Mouse (Mus musculus) limb, embryonic 12.5 days (tissue): Measurements from ENCODE around the gene Gm49394. TPM values are rescaled to one million over a fixed set of nuclear protein-coding genes. Genes with fewer than 3 reads are reported as not detected.

ENCODE experiments used
- ATAC-seq: fragments of 200-750 bp; cut with Nextera tagmentation; 2 replicates; pipeline ENCODE4 v1.8.0; 2017; ENCODE audit warnings: low read depth, moderate TSS enrichment; ENCODE audit not compliant: insufficient number of reproducible peaks, insufficient read depth, low FRiP score, low TSS enrichment
- H3K27ac ChIP-seq: fragments of 300-500 bp; sonication (generic); 2 replicates; pipeline ENCODE4 v1.5.1; 2016; ENCODE audit warnings: mild to moderate bottlenecking, moderate library complexity
- H3K27me3 ChIP-seq: fragments of 300-500 bp; sonication (generic); 2 replicates; pipeline ENCODE4 v1.6.1; 2016; ENCODE audit warnings: mild to moderate bottlenecking, moderate library complexity
- H3K36me3 ChIP-seq: fragments of 300-500 bp; sonication (generic); 2 replicates; pipeline ENCODE4 v1.6.1; 2016; ENCODE audit warnings: mild to moderate bottlenecking, moderate library complexity
- H3K4me1 ChIP-seq: fragments of 300-500 bp; sonication (generic); replicated peaks from 2 replicates; pipeline ENCODE4 v1.6.1; 2016
- H3K4me2 ChIP-seq: fragments of 300-500 bp; sonication (generic); 2 replicates; pipeline ENCODE4 v1.6.1; 2016; ENCODE audit warnings: mild to moderate bottlenecking, moderate library complexity
- H3K4me3 ChIP-seq: fragments of 300-500 bp; sonication (generic); replicated peaks from 2 replicates; pipeline ENCODE4 v1.5.1; 2016; ENCODE audit warnings: mild to moderate bottlenecking
- H3K9ac ChIP-seq: fragments of 300-500 bp; sonication (generic); replicated peaks from 2 replicates; pipeline ENCODE4 v1.6.1; 2016; ENCODE audit warnings: mild to moderate bottlenecking, moderate library complexity
- H3K9me3 ChIP-seq: fragments of 300-500 bp; sonication (generic); 2 replicates; pipeline ENCODE4 v1.6.1; 2016; ENCODE audit warnings: mild to moderate bottlenecking, moderate library complexity
- WGBS: fragments of 180-500 bp; shearing (Covaris S2); methylation state at CpG from one replicate; pipeline ENCODE4 v1.1.7; 2016; 5-methylcytosine and 5-hydroxymethylcytosine counted together
- polyA plus RNA-seq: library from polyadenylated mRNA; unstranded; fragments of >200 nt; fragmentation: Nextera tagmentation; extraction: Ambion mirVana; gene quantifications from 2 replicates; pipeline ENCODE4 v1.2.1, GENCODE M21; 2016

Gm49394 gene
- polyA plus RNA-seq, 1 experiment from 2014 or later, result not detected

DNA sequence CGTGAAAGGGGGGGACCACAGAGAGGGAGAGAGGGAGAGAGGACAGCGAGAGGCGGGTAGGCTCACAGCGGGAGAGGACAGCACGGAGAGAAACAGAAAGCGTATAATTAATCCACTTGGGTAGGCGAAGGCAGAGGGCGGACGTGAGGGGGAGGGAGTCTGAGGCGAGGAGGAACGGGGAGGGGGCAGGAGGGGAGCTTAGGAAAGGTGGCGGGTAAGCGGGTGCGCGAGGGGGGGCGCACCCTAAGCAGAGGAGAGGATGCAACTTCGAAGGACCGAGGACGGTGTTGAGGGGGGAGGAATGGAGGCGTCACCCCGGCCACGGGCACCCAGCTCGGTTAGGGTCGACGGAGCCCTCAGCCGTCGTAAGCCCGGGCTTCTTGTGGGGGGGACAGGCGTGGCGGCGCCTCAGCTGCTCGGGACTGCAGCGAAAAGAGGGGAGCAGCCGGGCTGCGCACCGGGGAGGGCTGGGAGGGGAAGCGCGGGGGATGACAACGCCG is 11.0 kb downstream of the Gm49394 start:
- WGBS, result 1% methylated on average over 38 of the region's 40 CpGs
- peaks cover 90% of the 10 kb centered on the region for H3K27me3 ChIP-seq
- H3K27ac ChIP-seq, result peak overlapping the region; percentile 98
- peak overlapping the region; percentile 66 for H3K4me3 ChIP-seq
- H3K9me3 ChIP-seq, result no peaks in the 10 kb centered on the region
- H3K36me3 ChIP-seq, result peaks cover 33% of the 10 kb centered on the region
- H3K4me1 ChIP-seq, result peaks cover 32% of the 10 kb centered on the region
- peak overlapping the region; percentile 96 for H3K9ac ChIP-seq
- peak overlapping the region; percentile 66 for H3K4me2 ChIP-seq
- ATAC-seq, result peak; percentile 4; the same call in 1 of the 2 replicates

DNA sequence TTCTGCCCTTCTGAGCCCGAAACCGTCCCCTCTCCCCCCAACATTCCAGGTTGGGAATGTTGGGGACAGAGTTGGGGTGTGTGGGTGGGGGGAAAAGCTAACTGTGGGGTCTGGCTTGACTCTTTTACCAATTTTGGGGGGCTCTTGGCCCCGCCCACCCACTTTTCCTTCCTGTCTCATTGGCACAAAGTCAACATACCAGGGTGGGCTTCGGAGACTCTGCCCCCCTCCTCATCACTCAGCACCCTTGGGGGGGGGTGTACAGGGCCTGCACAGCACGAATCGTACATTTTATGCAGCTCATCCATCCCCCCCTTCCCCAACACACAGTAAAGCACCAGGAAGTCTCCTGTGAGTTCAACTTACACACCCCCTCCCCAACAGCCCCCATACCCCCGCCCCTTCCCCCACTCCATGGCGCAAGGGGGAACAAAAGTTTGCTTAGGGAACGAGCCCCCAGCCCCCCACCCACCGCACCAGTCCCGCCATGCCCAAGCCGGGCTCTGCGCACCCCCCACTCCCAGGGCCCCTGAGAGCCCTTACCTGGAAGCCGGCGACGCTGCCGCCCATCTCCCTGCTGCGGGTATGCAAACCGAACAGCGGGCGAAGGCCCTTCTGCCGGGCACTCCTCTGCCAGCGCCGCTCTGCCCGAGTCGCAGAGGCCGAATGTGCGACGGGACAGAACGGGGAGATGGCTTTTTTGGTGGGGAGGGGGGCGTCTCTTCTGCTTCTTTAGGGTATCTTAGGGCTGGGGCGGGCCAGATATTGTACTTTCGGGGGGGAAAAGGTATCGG is 11.7 kb downstream of the Gm49394 start:
- H3K4me2 ChIP-seq, result peak overlapping the region; percentile 66
- WGBS, result under 1% methylated on average over 34 of the region's 34 CpGs
- H3K4me3 ChIP-seq, result peak overlapping the region; percentile 66
- H3K27me3 ChIP-seq, result peaks cover 88% of the 10 kb centered on the region
- peak overlapping the region; percentile 98 for H3K27ac ChIP-seq
- no peaks in the 10 kb centered on the region for H3K9me3 ChIP-seq
- peaks cover 33% of the 10 kb centered on the region for H3K4me1 ChIP-seq
- H3K9ac ChIP-seq, result peak overlapping the region; percentile 96
- H3K36me3 ChIP-seq, result peaks cover 38% of the 10 kb centered on the region
- no peak for ATAC-seq

DNA sequence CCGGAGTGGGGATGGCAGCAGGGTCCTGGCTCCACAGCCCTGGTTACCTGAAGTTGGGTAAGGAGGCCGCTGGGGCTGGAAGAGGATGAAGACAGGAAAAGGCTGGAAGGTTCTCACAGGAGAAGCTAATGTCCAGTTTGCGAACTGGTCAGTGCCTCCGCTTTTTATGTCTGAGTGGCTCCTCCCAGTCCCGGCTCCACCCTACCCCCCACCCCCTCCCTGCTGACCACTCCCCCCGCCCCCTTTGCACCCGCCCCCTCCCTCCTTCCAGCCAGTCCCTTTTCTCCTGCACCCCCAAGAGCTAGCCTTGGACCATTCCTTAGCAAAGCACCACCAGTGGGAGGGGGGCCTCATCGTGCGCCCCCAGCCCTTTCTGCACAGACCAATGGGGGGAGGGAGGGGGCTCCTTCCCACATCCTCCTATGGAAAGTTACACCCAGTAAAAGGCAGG is 12.4 kb downstream of the Gm49394 start:
- H3K27me3 ChIP-seq, result peaks cover 88% of the 10 kb centered on the region
- H3K9me3 ChIP-seq, result no peaks in the 10 kb centered on the region
- H3K4me3 ChIP-seq, result peak overlapping the region; percentile 66
- ATAC-seq, result peak; percentile 21; the same call in 1 of the 2 replicates
- 8% methylated on average over 7 of the region's 9 CpGs for WGBS
- H3K9ac ChIP-seq, result peak overlapping the region; percentile 96
- peak overlapping the region; percentile 98 for H3K27ac ChIP-seq
- H3K4me2 ChIP-seq, result peak overlapping the region; percentile 66
- peaks cover 33% of the 10 kb centered on the region for H3K4me1 ChIP-seq
- peaks cover 44% of the 10 kb centered on the region for H3K36me3 ChIP-seq

DNA sequence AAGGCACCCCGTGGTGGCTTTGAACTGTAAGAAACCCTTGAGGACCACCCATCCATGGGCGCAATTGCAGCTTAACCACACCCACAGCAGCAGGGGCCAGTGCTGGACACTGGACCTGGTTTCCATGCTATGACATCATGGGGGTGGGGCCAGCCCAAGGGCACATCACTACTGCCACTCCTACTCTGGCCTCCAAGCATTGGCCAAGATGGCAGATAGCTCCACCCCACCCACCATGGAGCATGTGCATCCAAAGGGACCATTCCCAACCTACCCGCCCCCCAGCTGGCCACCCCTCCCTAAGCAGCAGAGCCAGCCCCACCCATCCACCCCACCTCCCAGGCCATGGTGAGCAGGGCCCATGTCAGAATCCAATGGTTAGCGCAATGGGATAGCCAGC is 13.7 kb downstream of the Gm49394 start:
- no peak for ATAC-seq
- Histone ChIP-seq H3K36me3 (peaks cover 56% of the 10 kb centered on the region), H3K4me1 (peaks cover 33% of the 10 kb centered on the region), H3K9ac (peak overlapping the region; percentile 96), H3K4me2 (peak overlapping the region; percentile 66), H3K27ac (peak overlapping the region; percentile 98), H3K9me3 (no peaks in the 10 kb centered on the region), H3K4me3 (peak overlapping the region; percentile 66), H3K27me3 (peaks cover 92% of the 10 kb centered on the region)
- 19% methylated on average over 4 of the region's 4 CpGs for WGBS

DNA sequence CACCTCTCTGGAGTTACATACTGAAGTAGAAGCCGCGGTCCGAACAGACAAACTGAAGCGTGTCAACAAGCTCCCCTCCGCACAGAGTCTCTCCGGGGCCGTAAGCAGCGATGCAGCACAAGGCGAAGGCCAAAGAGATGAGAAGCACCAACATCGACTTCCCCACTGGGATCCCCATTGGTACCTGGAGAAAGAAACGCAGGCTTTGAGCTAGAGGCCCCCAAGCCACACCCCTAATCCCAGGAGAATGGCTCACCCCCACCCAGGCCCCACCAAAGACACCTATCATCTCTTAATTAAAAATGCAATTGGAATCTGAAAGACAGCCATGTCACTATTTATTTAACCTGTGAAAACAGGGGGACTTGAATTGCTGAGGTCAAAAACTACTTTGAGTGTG is 14.1 kb downstream of the Gm49394 start:
- peaks cover 88% of the 10 kb centered on the region for H3K27me3 ChIP-seq
- peak overlapping the region; percentile 96 for H3K9ac ChIP-seq
- H3K27ac ChIP-seq, result peak overlapping the region; percentile 66
- WGBS, result 8% methylated on average over 11 of the region's 11 CpGs
- peaks cover 31% of the 10 kb centered on the region for H3K4me1 ChIP-seq
- H3K36me3 ChIP-seq, result peaks cover 56% of the 10 kb centered on the region
- H3K9me3 ChIP-seq, result no peaks in the 10 kb centered on the region
- H3K4me3 ChIP-seq, result peak overlapping the region; percentile 66
- peak overlapping the region; percentile 66 for H3K4me2 ChIP-seq
- ATAC-seq, result no peak

DNA sequence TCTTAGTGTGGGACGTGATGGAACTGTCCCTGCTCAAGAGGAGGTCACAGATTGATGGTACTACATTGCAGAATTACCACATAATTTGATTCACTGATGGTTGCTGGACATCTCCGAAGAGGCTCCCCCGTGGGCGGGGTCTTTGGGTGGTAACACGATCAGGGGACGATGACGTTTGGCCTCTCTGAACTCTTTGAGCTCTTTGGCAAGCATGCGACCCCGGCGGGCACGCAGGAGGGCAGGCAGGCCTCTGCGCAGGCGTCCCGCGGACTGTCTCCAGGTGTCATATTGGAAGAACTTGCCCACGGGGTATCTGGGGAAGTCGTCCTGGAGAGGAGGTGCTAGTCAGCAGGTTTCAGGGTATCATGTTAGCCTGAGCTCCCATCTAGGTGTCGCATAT is 16.0 kb downstream of the Gm49394 start:
- Histone ChIP-seq H3K4me1 (peaks cover 22% of the 10 kb centered on the region), H3K27ac (peak overlapping the region; percentile 66), H3K9me3 (no peaks in the 10 kb centered on the region), H3K4me2 (peak overlapping the region; percentile 66), H3K27me3 (peaks cover 72% of the 10 kb centered on the region), H3K36me3 (peaks cover 56% of the 10 kb centered on the region), H3K9ac (peak overlapping the region; percentile 96), H3K4me3 (peak overlapping the region; percentile 66)
- ATAC-seq, result no peak
- WGBS, result 9% methylated on average over 18 of the region's 18 CpGs

DNA sequence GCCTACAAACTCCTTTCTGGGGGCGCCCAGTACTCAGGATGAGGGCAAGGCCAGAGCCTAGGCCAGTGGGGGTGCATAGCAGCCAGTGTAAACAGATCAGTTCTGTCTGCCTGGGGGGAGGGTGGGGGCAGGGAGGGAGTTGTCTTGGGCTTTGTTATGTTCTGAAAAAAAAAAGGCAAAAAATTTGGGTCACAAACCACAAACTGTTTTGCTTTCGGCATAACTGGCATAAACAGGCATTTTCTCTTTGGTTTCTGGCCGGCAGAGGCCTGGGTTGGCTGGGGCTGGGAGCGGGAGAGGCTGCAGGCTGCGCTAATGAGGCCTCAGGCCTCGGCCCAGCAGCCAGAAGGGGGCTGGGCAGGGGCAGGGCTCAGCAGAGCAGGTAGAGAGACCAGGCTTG is 23.1 kb downstream of the Gm49394 start:
- H3K9me3 ChIP-seq, result 0 out of 2 replicates have a peak, but pooled peaks cover 5% of the 10 kb centered on the region
- peaks cover 6% of the 10 kb centered on the region; the same call in 1 of the 2 replicates for H3K27me3 ChIP-seq
- no peak overlapping the region; the same call in 1 of the 2 replicates for H3K9ac ChIP-seq
- ATAC-seq, result no peak
- no peak overlapping the region for H3K4me3 ChIP-seq
- 27% methylated on average over 6 of the region's 6 CpGs for WGBS
- peak overlapping the region; percentile 73 for H3K27ac ChIP-seq
- peaks cover 5% of the 10 kb centered on the region; the same call in 1 of the 2 replicates for H3K36me3 ChIP-seq
- peaks cover 25% of the 10 kb centered on the region for H3K4me1 ChIP-seq
- no peak overlapping the region for H3K4me2 ChIP-seq

DNA sequence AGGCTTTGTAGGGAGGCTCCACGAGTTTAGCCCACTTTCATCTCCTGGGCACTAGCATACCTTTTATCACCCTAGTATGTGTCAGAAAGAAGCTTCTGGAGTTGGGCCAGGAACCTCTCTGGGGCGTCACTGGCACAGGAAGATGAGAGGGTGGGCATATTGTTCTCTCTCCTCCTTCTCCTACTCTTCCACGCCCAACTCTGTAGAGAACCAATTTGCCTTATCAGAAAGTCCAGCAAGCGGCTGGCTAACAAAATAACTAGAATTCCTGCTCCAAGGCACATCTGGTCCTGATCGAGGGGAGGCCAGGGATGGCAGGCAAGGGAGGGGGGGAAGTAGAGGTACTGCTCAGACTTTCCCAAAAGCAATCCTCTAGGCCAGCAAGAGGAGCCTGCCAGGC is 24.7 kb downstream of the Gm49394 start:
- H3K4me2 ChIP-seq, result no peak overlapping the region
- no peak overlapping the region for H3K4me3 ChIP-seq
- peak overlapping the region; percentile 74 for H3K27ac ChIP-seq
- H3K36me3 ChIP-seq, result no peaks in the 10 kb centered on the region
- ATAC-seq, result no peak
- no peak overlapping the region for H3K9ac ChIP-seq
- 13% methylated on average over 5 of the region's 5 CpGs for WGBS
- H3K9me3 ChIP-seq, result 0 out of 2 replicates have a peak, but pooled peaks cover 5% of the 10 kb centered on the region
- H3K27me3 ChIP-seq, result 0 out of 2 replicates have a peak, but pooled peaks cover 2% of the 10 kb centered on the region
- peaks cover 25% of the 10 kb centered on the region for H3K4me1 ChIP-seq

DNA sequence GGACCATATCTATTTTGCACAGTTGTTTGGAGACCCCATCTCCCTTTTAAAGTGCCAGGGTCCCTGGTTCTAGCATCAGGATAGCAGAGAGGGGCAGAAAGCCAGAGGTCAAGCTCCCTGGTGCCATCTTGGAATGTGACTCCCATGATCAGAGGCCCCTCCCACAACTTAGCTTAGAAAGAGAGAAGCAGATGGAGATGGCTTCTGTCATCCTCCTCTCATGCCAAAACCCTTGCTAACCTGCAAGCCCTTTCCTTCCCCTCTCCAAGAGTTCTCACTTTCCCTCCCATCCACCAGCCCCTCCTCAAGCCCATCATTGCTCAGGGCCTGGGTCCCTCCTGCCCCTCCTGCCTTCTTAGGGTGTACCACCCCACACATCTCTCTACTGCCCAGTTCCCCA is 33.6 kb downstream of the Gm49394 start:
- H3K4me3 ChIP-seq, result no peak overlapping the region
- H3K27ac ChIP-seq, result no peak overlapping the region
- no peak for ATAC-seq

DNA sequence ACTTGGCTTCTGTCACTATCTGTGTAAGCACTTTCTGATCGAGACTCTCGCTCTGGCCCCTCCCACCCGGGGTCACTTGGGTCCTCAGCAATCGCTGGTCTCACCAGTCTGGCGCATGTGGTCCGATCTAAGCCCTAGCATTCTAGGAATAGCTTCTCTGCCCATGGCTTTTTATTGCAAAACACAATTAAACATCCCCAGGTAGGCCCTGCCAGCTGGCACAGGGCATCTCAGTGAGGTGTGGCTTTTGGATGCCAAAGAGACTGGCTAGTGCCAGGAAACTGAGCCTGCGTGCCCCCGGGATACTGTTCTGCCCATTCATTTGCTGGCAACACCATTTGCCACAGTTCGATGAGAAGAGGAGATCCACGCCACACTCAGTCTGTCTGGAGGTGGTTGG is 39.1 kb downstream of the Gm49394 start:
- H3K4me2 ChIP-seq, result no peak overlapping the region
- H3K27me3 ChIP-seq, result no peaks in the 10 kb centered on the region
- no peak overlapping the region for H3K9ac ChIP-seq
- no peaks in the 10 kb centered on the region for H3K9me3 ChIP-seq
- H3K27ac ChIP-seq, result no peak overlapping the region
- no peaks in the 10 kb centered on the region for H3K4me1 ChIP-seq
- 86% methylated on average over 10 of the region's 10 CpGs for WGBS
- H3K36me3 ChIP-seq, result no peaks in the 10 kb centered on the region
- ATAC-seq, result no peak
- no peak overlapping the region for H3K4me3 ChIP-seq

More for the DNA sequence above, 33.6 kb downstream of the Gm49394 start:
- H3K9me3 ChIP-seq, result no peaks in the 10 kb centered on the region
- H3K4me1 ChIP-seq, result peaks cover 11% of the 10 kb centered on the region
- H3K36me3 ChIP-seq, result no peaks in the 10 kb centered on the region
- H3K4me2 ChIP-seq, result no peak overlapping the region
- no peak overlapping the region for H3K9ac ChIP-seq
- H3K27me3 ChIP-seq, result 0 out of 2 replicates have a peak, but pooled peaks cover 5% of the 10 kb centered on the region

DNA sequence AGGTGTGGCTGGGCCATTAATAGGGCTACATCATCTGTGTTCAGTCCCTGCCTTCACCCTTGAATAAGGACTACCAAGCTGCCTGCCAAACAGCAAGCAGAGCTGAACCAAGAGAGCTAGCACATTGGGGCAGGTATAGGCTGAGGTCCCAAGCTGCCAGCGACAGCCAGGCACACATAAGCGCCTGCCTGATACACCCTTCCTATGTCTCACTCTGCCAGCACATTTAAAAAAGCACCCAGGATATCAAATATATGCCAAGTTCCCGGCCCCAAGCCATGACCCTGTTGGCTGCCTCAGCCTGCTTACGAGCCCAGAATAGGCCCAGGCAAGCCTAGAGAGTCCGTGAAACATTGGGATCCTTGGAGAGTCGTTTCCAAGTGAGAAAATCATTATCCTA is 39.9 kb downstream of the Gm49394 start:
- ATAC-seq, result no peak
- Histone ChIP-seq H3K4me2 (no peak overlapping the region), H3K4me1 (no peaks in the 10 kb centered on the region), H3K27ac (no peak overlapping the region), H3K4me3 (no peak overlapping the region), H3K27me3 (no peaks in the 10 kb centered on the region), H3K9me3 (no peaks in the 10 kb centered on the region), H3K36me3 (no peaks in the 10 kb centered on the region), H3K9ac (no peak overlapping the region)
- WGBS, result 81% methylated on average over 6 of the region's 6 CpGs
